Mouse (Mus musculus): ENCODE measurements around the gene Maml1.

DNA sequence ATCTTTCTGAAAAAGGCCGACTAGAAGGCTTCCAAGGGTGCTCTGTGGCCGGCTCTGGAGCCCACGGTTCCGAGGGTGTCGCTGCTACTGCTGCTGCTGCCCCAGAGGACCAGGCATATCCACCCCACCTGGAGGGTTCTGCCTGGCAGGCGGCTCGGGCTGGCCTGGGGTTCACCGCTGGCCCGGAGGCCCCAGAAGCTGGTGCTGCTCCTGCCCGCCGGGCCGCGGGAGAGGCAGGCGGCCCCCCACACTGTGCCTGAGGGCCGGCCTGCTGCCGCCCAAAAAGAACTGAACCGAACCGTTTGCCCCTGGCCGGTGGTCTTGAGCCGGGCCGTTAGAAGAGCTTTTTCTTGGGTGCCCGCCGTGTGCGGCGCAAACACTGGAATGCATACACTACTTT is 57.5 kb downstream of the Maml1 start:
- no peak for TF ChIP-seq CHD2 (IDR thresholded peaks at IDR 0.05; ENCODE audit: low read depth, low read length)
- no peak for TF ChIP-seq MAFK (IDR thresholded peaks at IDR 0.05; ENCODE audit: insufficient read depth, low read depth, low read length)
- no peak for TF ChIP-seq ZC3H11A (IDR thresholded peaks at IDR 0.05; ENCODE audit: borderline replicate concordance, low read depth, low read length)

Measured in ES-E14 (cell line).